Mouse (Mus musculus) thymus, adult 2 months (tissue): Measurements from ENCODE around the gene Barx2. TPM values are rescaled to one million over a fixed set of nuclear protein-coding genes. Genes with fewer than 3 reads are reported as not detected.

Experiments used
- DNase-seq: peaks from one replicate; pipeline ENCODE4 v3.0.0; 2021
- H3K27ac ChIP-seq: fragments of 200-500 bp; 2 replicates; pipeline ENCODE4 v1.5.1; 2012; ENCODE audit warnings: low read length, control low read depth; ENCODE audit not compliant: control insufficient read depth, insufficient read depth
- H3K27me3 ChIP-seq: fragments of 200-500 bp; 2 replicates; pipeline ENCODE4 v1.6.1; 2012; ENCODE audit warnings: mild to moderate bottlenecking, low read length, moderate library complexity, mixed read lengths; ENCODE audit not compliant: control insufficient read depth, insufficient read depth
- H3K36me3 ChIP-seq: fragments of 200-500 bp; 2 replicates; pipeline ENCODE4 v1.6.1; 2012; ENCODE audit warnings: mild to moderate bottlenecking, low read length, moderate library complexity; ENCODE audit not compliant: control insufficient read depth, insufficient read depth
- H3K4me1 ChIP-seq: fragments of 200-500 bp; replicated peaks from 2 replicates; pipeline ENCODE4 v1.6.1; 2012; ENCODE audit warnings: low read length; ENCODE audit not compliant: control insufficient read depth, insufficient read depth
- H3K4me3 ChIP-seq: fragments of 200-500 bp; 2 replicates; pipeline ENCODE4 v1.5.1; 2012; ENCODE audit warnings: mild to moderate bottlenecking, low read length, control low read depth, moderate library complexity; ENCODE audit not compliant: control insufficient read depth, insufficient read depth
- CTCF ChIP-seq: fragments of 200-500 bp; IDR thresholded peaks from 2 replicates; pipeline ENCODE4 v1.5.1; 2012; ENCODE audit warnings: mild to moderate bottlenecking, control low read depth, low read length, moderate library complexity, borderline replicate concordance; ENCODE audit not compliant: control insufficient read depth, poor library complexity, insufficient read depth; ENCODE audit errors: extremely low read depth
- POLR2A ChIP-seq: fragments of 200-500 bp; IDR thresholded peaks from 2 replicates; pipeline ENCODE4 v1.6.1; 2012; ENCODE audit warnings: mild to moderate bottlenecking, low read length, control low read depth, moderate library complexity; ENCODE audit not compliant: control insufficient read depth, poor library complexity, insufficient read depth; ENCODE audit errors: extremely low read depth
- WGBS: fragments of 180-500 bp; shearing (Covaris S2); methylation state at CpG from one replicate; pipeline ENCODE4 v1.1.7; 2018; 5-methylcytosine and 5-hydroxymethylcytosine counted together
- polyA plus RNA-seq: library from polyadenylated mRNA; depleted of rRNA; stranded (reverse); fragments of >200 nt; gene quantifications from 2 replicates; pipeline ENCODE4 v1.2.3, GENCODE M21; 2012

Barx2 gene
- polyA plus RNA-seq, 1 experiment, result 0.85 TPM

DNA sequence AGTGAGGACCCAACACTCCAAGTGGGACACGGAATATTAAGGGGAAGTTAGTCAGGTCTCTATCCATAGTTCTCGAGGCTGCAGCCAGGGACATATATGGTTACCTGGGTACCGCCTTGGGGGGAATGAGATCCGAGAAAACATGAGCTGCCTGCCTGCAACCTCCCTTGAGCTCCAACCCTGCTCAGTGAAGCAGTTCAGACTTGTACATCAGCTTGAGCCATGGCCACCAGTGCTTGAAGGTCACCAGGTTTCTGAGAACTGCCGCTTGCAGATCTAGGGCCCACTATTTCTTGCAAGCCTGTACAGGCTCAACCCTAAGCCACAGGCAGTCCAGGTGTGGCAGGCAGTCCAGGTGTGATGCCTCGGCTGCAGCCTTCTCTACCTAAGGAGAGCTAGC is 57.6 kb downstream of the Barx2 start:
- Histone ChIP-seq H3K36me3 (no peaks in the 10 kb centered on the region), H3K27me3 (no peaks in the 10 kb centered on the region; the same call in 1 of the 2 replicates), H3K4me1 (no peaks in the 10 kb centered on the region), H3K27ac (no peak overlapping the region), H3K4me3 (no peak overlapping the region)
- no peak for DNase-seq
- TF ChIP-seq CTCF, result no peak
- TF ChIP-seq POLR2A, result no peak
- 91% methylated on average over 6 of the region's 6 CpGs for WGBS

DNA sequence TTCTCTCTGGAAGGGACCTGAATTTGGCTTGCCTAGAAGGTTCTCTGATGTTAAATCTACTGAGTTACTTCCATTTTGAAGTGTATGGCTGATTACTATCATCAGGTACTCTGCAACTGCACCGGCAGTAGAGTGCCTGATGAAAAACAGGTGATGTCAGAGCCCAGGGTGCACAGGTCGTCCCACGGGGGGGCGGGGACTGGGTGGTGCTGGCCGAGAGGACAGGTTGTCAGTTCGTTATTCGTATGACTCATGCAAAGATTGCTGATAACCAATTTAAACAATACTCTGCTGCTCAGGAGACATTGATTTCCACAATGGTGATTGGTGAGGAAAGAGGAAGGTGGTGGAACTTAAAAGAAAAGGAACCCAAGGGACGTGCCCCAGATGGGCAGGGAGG is 61.6 kb downstream of the Barx2 start:
- no peaks in the 10 kb centered on the region for H3K36me3 ChIP-seq
- H3K27ac ChIP-seq, result no peak overlapping the region
- no peak overlapping the region for H3K4me3 ChIP-seq
- no peak for DNase-seq
- TF ChIP-seq CTCF (no peak), POLR2A (no peak)
- H3K27me3 ChIP-seq, result no peaks in the 10 kb centered on the region
- H3K4me1 ChIP-seq, result no peaks in the 10 kb centered on the region
- WGBS, result 76% methylated on average over 8 of the region's 8 CpGs

DNA sequence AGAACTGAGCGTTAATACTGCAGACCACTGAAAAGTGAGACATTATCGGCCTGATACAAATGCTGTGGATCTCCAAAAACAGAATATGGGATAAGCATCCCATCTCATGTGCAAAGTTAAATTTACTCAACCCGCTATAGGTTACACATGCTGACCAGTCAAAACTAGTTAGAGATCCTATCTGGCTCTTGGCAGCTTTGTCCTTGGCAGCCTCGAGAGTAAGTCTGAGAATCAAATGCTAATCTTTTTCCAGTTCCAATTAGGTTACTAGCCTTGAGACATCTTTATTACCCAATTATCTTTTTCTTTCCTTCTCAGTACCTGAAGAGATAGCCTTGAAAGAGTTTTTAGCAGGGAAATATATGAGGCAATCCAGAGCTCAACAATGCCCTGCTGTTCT is 62.6 kb downstream of the Barx2 start:
- H3K27ac ChIP-seq, result no peak overlapping the region
- DNase-seq, result no peak
- TF ChIP-seq CTCF (no peak), POLR2A (no peak)
- no peak overlapping the region for H3K4me3 ChIP-seq
- no peaks in the 10 kb centered on the region for H3K36me3 ChIP-seq
- 94% methylated on average over 4 of the region's 4 CpGs for WGBS
- H3K4me1 ChIP-seq, result no peaks in the 10 kb centered on the region
- H3K27me3 ChIP-seq, result no peaks in the 10 kb centered on the region

DNA sequence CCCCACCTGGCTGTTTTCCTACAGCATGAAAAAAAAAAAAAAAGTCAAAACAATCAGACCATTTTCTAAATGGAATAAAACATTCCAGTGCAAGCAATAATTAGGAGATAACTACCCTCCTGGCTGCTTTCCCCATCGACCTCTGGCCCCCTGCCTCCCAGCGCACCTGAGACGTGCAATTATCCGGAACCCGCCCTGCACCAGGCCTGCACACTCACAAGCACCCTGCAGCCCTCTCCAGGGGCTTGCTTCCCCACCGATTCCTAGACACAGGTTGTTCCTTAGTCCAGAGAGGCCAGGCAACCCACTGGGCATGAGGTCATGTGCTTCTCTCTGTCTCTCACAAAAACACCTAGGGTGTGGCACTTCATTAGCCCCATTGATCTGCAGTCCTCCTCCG is 63.9 kb downstream of the Barx2 start:
- TF ChIP-seq POLR2A (no peak), CTCF (no peak)
- 88% methylated on average over 7 of the region's 7 CpGs for WGBS
- DNase-seq, result no peak

DNA sequence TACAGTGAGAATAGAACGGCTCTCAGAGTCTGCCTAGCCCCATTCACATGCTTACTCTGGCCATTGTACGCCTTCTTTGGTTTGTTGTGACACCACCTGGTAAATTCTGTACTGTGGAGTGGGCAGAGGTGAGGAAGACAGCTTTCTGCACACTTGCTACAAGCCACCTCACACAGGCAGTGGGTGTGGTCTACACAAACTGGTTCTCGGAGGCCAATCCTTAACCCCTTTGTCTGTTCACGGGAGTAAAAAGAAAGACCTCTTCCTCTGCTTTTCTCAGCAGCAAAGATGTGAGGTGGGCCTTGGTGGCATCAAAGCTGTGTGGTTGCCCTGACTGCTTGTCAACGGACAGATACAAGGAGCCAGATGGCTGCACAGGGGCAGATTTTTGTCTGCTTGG is 68.6 kb downstream of the Barx2 start:
- Histone ChIP-seq H3K4me3 (no peak overlapping the region), H3K36me3 (no peaks in the 10 kb centered on the region), H3K27ac (no peak overlapping the region), H3K4me1 (no peaks in the 10 kb centered on the region), H3K27me3 (no peaks in the 10 kb centered on the region)
- TF ChIP-seq CTCF (no peak), POLR2A (no peak)
- peak; percentile 47 for DNase-seq
- WGBS, result 38% methylated on average over 5 of the region's 5 CpGs

More for the DNA sequence above, 63.9 kb downstream of the Barx2 start:
- no peaks in the 10 kb centered on the region for H3K27me3 ChIP-seq
- H3K36me3 ChIP-seq, result no peaks in the 10 kb centered on the region
- no peak overlapping the region for H3K4me3 ChIP-seq
- no peaks in the 10 kb centered on the region for H3K4me1 ChIP-seq
- H3K27ac ChIP-seq, result no peak overlapping the region

DNA sequence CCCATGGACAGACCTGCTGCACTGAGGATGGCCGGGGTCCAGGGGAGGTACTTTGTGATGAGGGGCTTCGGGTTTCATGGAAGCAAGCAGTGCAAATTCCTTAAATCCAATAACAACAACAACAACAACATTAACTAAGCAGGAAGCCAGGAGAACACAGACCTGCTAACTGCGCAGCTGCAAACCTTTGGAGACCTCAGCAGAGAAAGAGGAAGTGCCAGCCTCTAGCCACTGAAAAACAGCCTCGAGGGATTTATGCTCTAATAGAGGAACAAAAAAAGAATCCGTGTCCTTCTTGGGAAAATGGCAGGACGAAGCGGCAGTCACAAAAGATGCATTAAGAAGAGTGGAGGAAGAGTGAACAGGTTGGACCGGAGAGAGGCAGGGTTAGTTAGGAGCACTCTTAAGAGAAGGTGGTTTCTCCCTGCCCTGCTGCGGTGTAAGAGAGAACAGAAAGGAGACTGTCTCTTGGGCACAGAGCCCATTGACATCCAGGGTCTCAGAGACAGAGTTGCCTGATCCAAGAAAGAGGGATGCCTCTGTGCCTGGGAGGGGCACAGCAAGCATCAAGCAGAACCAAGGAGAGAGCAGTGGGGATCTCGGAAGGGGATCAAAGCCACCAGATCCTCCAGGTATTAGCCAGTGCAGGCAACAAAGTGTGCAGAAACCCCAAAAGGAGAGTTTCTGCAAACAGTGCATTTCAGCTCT is 72.0 kb downstream of the Barx2 start:
- DNase-seq, result peak; percentile 31
- H3K27me3 ChIP-seq, result no peaks in the 10 kb centered on the region
- no peaks in the 10 kb centered on the region for H3K36me3 ChIP-seq
- 33% methylated on average over 10 of the region's 10 CpGs for WGBS
- no peak overlapping the region for H3K4me3 ChIP-seq
- TF ChIP-seq CTCF (no peak), POLR2A (no peak)
- no peaks in the 10 kb centered on the region for H3K4me1 ChIP-seq
- no peak overlapping the region for H3K27ac ChIP-seq

DNA sequence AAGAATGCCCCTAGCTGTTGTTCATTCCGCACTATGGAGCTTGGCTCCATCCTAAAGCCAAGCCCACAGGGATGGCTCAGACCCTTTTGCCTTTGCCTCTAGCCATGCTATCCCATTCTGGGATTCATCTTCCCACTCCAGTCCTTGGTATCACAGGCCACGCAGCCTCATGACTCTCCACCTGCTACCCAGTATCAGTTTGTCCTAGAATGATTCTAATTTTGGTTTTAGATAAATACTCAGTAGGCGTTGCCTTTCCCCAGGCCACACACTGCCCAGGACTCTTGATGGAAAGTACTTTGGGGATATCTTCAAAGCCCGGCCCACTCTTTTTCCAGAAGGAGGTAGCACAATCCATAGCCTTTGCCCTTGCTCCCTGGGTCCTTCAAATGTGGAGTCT is 72.7 kb downstream of the Barx2 start:
- TF ChIP-seq POLR2A (no peak), CTCF (no peak)
- no peaks in the 10 kb centered on the region for H3K4me1 ChIP-seq
- H3K36me3 ChIP-seq, result no peaks in the 10 kb centered on the region
- no peak for DNase-seq
- H3K4me3 ChIP-seq, result no peak overlapping the region
- no peaks in the 10 kb centered on the region for H3K27me3 ChIP-seq
- H3K27ac ChIP-seq, result no peak overlapping the region
- 91% methylated on average over 4 of the region's 4 CpGs for WGBS
